In the genomic region with DNA sequence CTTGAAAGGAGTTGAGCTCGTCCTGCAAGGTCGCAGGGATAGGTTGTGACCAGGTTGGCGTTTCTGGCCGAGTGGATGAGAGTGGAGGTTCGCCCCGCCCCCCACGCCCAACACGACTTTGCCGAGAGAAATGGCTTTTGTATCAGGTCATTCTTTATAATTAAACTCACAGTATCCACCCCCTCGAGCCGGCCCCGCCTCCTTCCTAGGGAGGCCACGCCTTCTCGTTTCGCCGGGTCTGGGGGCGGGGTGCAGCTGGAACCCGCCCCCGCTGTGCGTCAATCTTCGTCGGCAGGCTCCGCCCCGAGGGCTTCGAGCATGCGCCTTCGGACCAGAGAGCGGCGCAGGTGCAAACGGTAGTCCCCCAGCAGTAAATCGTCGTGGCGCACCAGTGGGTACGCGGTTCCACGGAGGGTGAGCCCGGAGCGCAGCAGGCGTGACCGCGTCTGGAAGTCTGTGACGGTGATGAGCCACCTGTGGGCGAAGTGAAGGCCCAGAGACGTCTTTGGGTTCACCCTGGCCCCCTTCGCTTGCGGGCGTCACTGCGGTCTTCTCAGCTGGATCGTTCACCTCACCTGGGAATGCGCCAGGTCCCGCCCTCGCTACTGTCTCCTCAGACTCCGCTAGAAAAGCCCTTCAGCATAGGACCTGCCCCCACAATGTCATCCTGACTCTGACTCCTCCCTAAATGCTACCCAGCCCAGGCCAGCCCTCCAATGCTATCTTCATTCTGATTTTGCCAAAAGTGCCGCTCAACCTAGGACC, we compare ENCODE assay signal across 8 mouse cellular contexts. TPM values are rescaled to one million over a fixed set of nuclear protein-coding genes. Genes with fewer than 3 reads are reported as not detected.
DNase-seq lines count a peak whose midpoint lies in the region; ATAC-seq and TF ChIP-seq lines count a peak whose summit lies in the region.

No protein-coding gene starts in this region.

- peaks cover 25% of the 10 kb centered on the region for H3K27me3 ChIP-seq in forebrain, embryonic 11.5 days (ENCODE audit: control insufficient read depth, insufficient read depth, low read length)
- H3K27me3 ChIP-seq in heart, embryonic 16.5 days (ENCODE audit: control insufficient read depth, insufficient read depth, low read length), result peaks cover 40% of the 10 kb centered on the region
- peaks cover 57% of the 10 kb centered on the region for H3K27me3 ChIP-seq in liver, embryonic 14.5 days (ENCODE audit: control insufficient read depth, insufficient read depth, low read length)
- peaks cover 48% of the 10 kb centered on the region for H3K27me3 ChIP-seq in neural tube, embryonic 11.5 days (ENCODE audit: control insufficient read depth, insufficient read depth, low read length)
- H3K27me3 ChIP-seq in stomach, embryonic 16.5 days (ENCODE audit: control insufficient read depth, insufficient read depth, low read length), result peaks cover 41% of the 10 kb centered on the region

- H3K4me1 ChIP-seq in forebrain, embryonic 11.5 days (replicated peaks; ENCODE audit: control insufficient read depth, insufficient read depth, low read length), result peaks cover 26% of the 10 kb centered on the region
- H3K4me1 ChIP-seq in heart, embryonic 16.5 days (ENCODE audit: control insufficient read depth, insufficient read depth, low read length), result peaks cover 17% of the 10 kb centered on the region
- H3K4me1 ChIP-seq in liver, embryonic 14.5 days (replicated peaks; ENCODE audit: control insufficient read depth in 2 of 2, insufficient read depth in 2 of 2, low read length in 1 of 2), result peaks cover 0 to 3% of the 10 kb centered on the region in 2 experiments; a peak in 1 of 4 replicates
- H3K4me1 ChIP-seq in neural tube, embryonic 11.5 days (ENCODE audit: control insufficient read depth, insufficient read depth, low read length), result peaks cover 18% of the 10 kb centered on the region
- peaks cover 17% of the 10 kb centered on the region for H3K4me1 ChIP-seq in stomach, embryonic 16.5 days (ENCODE audit: control insufficient read depth, insufficient read depth, low read length)

- no peak for TF ChIP-seq CTCF in liver, embryonic 14.5 days (IDR thresholded peaks at IDR 0.05; ENCODE audit: low read depth)

- peak; percentile 86 for ATAC-seq in CD4-positive, CD25-positive, alpha-beta regulatory T cell, adult 4 months
- ATAC-seq in forebrain, embryonic 11.5 days (replicated peaks; ENCODE audit: low FRiP score), result peak; percentile 69
- peak; percentile 79 for ATAC-seq in heart, embryonic 16.5 days (replicated peaks; ENCODE audit: extremely low read depth, insufficient read depth, low FRiP score)
- peak; percentile 73 for ATAC-seq in liver, embryonic 14.5 days (ENCODE audit: insufficient read depth)
- ATAC-seq in neural tube, embryonic 11.5 days (ENCODE audit: insufficient read depth, low FRiP score, low TSS enrichment), result peak; percentile 71
- peak; percentile 86 for ATAC-seq in stomach, embryonic 16.5 days (ENCODE audit: insufficient read depth, low FRiP score)

- H3K36me3 ChIP-seq in forebrain, embryonic 11.5 days (ENCODE audit: control insufficient read depth, insufficient read depth, low read length), result no peaks in the 10 kb centered on the region
- H3K36me3 ChIP-seq in heart, embryonic 16.5 days (ENCODE audit: control insufficient read depth, insufficient read depth), result no peaks in the 10 kb centered on the region
- H3K36me3 ChIP-seq in liver, embryonic 14.5 days (replicated peaks; ENCODE audit: control insufficient read depth, insufficient read depth, low read depth), result no peaks in the 10 kb centered on the region
- no peaks in the 10 kb centered on the region for H3K36me3 ChIP-seq in neural tube, embryonic 11.5 days (ENCODE audit: control insufficient read depth, insufficient read depth, low read length)
- H3K36me3 ChIP-seq in stomach, embryonic 16.5 days (ENCODE audit: control insufficient read depth, insufficient read depth, low read length), result no peaks in the 10 kb centered on the region

- peak; percentile 26 for DNase-seq in c-Kit-negative CD71-positive TER-119-positive erythroid progenitor cells, embryonic 14.5 days (ENCODE audit: low read depth, low spot score)
- DNase-seq in forebrain, embryonic 11.5 days (ENCODE audit: low spot score), result peak; percentile 97
- DNase-seq in kidney, postnatal 36 days, result peak; percentile 94 to 97
- peak; percentile 49 to 58 (median 57) for DNase-seq in liver, embryonic 14.5 days (ENCODE audit: low read depth in 3 of 3, low spot score in 3 of 3)
- DNase-seq in neural tube, embryonic 11.5 days (ENCODE audit: low spot score), result peak; percentile 96

- H3K9me3 ChIP-seq in forebrain, embryonic 11.5 days (ENCODE audit: control insufficient read depth, low read length), result no peaks in the 10 kb centered on the region
- H3K9me3 ChIP-seq in heart, embryonic 16.5 days (replicated peaks; ENCODE audit: control insufficient read depth, low read length), result no peaks in the 10 kb centered on the region
- no peaks in the 10 kb centered on the region for H3K9me3 ChIP-seq in liver, embryonic 14.5 days (ENCODE audit: control insufficient read depth, low read length)
- no peaks in the 10 kb centered on the region for H3K9me3 ChIP-seq in neural tube, embryonic 11.5 days (ENCODE audit: control insufficient read depth, low read length)
- no peaks in the 10 kb centered on the region for H3K9me3 ChIP-seq in stomach, embryonic 16.5 days (replicated peaks; ENCODE audit: control insufficient read depth, low read length)

- H3K9ac ChIP-seq in forebrain, embryonic 11.5 days (ENCODE audit: low read length), result peak overlapping the region; percentile 69
- peak overlapping the region; percentile 83 for H3K9ac ChIP-seq in heart, embryonic 16.5 days (ENCODE audit: low read length)
- no peak overlapping the region for H3K9ac ChIP-seq in liver, embryonic 14.5 days (replicated peaks)
- peak overlapping the region; percentile 46 for H3K9ac ChIP-seq in neural tube, embryonic 11.5 days (ENCODE audit: low read length)
- H3K9ac ChIP-seq in stomach, embryonic 16.5 days (ENCODE audit: low read length), result peak overlapping the region; percentile 70

- WGBS in forebrain, embryonic 11.5 days, result under 1% methylated on average over 54 of the region's 54 CpGs
- WGBS in heart, embryonic 16.5 days, result under 1% methylated on average over 54 of the region's 54 CpGs
- WGBS in liver, embryonic 14.5 days (ENCODE audit: insufficient replicate concordance), result 1% methylated on average over 54 of the region's 54 CpGs
- 0% methylated on average over 54 of the region's 54 CpGs for WGBS in neural tube, embryonic 11.5 days
- under 1% methylated on average over 54 of the region's 54 CpGs for WGBS in stomach, embryonic 16.5 days

- H3K27ac ChIP-seq in forebrain, embryonic 11.5 days (ENCODE audit: low read depth, low read length), result peak overlapping the region; percentile 74; the same call in 1 of the 2 replicates
- H3K27ac ChIP-seq in heart, embryonic 16.5 days (ENCODE audit: low read length), result peak overlapping the region; percentile 65
- no peak overlapping the region for H3K27ac ChIP-seq in liver, embryonic 14.5 days
- peak overlapping the region; percentile 73 for H3K27ac ChIP-seq in neural tube, embryonic 11.5 days (ENCODE audit: low read depth, low read length)
- no peak overlapping the region for H3K27ac ChIP-seq in stomach, embryonic 16.5 days (ENCODE audit: low read length)

- peak overlapping the region; percentile 93 for H3K4me2 ChIP-seq in forebrain, embryonic 11.5 days (ENCODE audit: low read depth, low read length, severe bottlenecking)
- peak overlapping the region; percentile 75 for H3K4me2 ChIP-seq in heart, embryonic 16.5 days (ENCODE audit: low read depth, low read length)
- peak overlapping the region; percentile 73 for H3K4me2 ChIP-seq in liver, embryonic 14.5 days (ENCODE audit: low read depth)
- peak overlapping the region; percentile 73 for H3K4me2 ChIP-seq in neural tube, embryonic 11.5 days (ENCODE audit: low read depth)
- H3K4me2 ChIP-seq in stomach, embryonic 16.5 days (ENCODE audit: low read depth, low read length), result peak overlapping the region; percentile 87

- TF ChIP-seq EP300 in liver, embryonic 14.5 days (IDR thresholded peaks at IDR 0.05; ENCODE audit: low read depth), result no peak

- peak overlapping the region; percentile 44 for H3K4me3 ChIP-seq in forebrain, embryonic 11.5 days (ENCODE audit: low read depth, low read length)
- peak overlapping the region; percentile 55 for H3K4me3 ChIP-seq in heart, embryonic 16.5 days (ENCODE audit: low read length)
- peak overlapping the region; percentile 37 to 50 for H3K4me3 ChIP-seq in liver, embryonic 14.5 days (ENCODE audit: insufficient read depth in 1 of 2, low read depth in 2 of 2, low read length in 2 of 2)
- peak overlapping the region; percentile 39 for H3K4me3 ChIP-seq in neural tube, embryonic 11.5 days (ENCODE audit: low read depth, low read length)
- H3K4me3 ChIP-seq in stomach, embryonic 16.5 days (replicated peaks; ENCODE audit: low read length), result peak overlapping the region; percentile 50

RNA-seq across cellular contexts. Expression of gene Syt3, which starts 23.8 kb away (rescaled TPM):
- not detected for polyA plus RNA-seq in CD4-positive, CD25-positive, alpha-beta regulatory T cell, adult 4 months (2017; shearing (Covaris generic))
- 3.2 and 4.0 TPM in 2 replicates for polyA plus RNA-seq in forebrain, embryonic 11.5 days (2014; fragmentation: Nextera tagmentation; extraction: Ambion mirVana)
- polyA plus RNA-seq in heart, embryonic 16.5 days (2015; fragmentation: Nextera tagmentation; extraction: Ambion mirVana), result 0.62 and 0.70 TPM in 2 replicates
- 0.02 and 0.06 TPM in 2 replicates for polyA plus RNA-seq in liver, embryonic 14.5 days (2012; rRNA removed)
- 0.14 TPM in 1 of 2 replicates, not detected in the other for polyA plus RNA-seq in liver, embryonic 14.5 days (2014; fragmentation: Nextera tagmentation; extraction: Ambion mirVana)
- 2.9 and 3.7 TPM in 2 replicates for polyA plus RNA-seq in neural tube, embryonic 11.5 days (2014; fragmentation: Nextera tagmentation; extraction: Ambion mirVana)
- polyA plus RNA-seq in stomach, embryonic 16.5 days (2015; fragmentation: Nextera tagmentation; extraction: Ambion mirVana), result 1.3 and 1.5 TPM in 2 replicates

RNA-seq across cellular contexts. Expression of gene 1700008O03Rik, which starts 25.5 kb away (rescaled TPM):
- not detected for polyA plus RNA-seq in CD4-positive, CD25-positive, alpha-beta regulatory T cell, adult 4 months (2017; shearing (Covaris generic))
- polyA plus RNA-seq in forebrain, embryonic 11.5 days (2014; fragmentation: Nextera tagmentation; extraction: Ambion mirVana), result 0.89 and 0.96 TPM in 2 replicates
- polyA plus RNA-seq in heart, embryonic 16.5 days (2015; fragmentation: Nextera tagmentation; extraction: Ambion mirVana), result 0.32 and 0.41 TPM in 2 replicates
- polyA plus RNA-seq in liver, embryonic 14.5 days (2012; rRNA removed), result 0.06 and 0.12 TPM in 2 replicates
- not detected in 2 replicates for polyA plus RNA-seq in liver, embryonic 14.5 days (2014; fragmentation: Nextera tagmentation; extraction: Ambion mirVana)
- polyA plus RNA-seq in neural tube, embryonic 11.5 days (2014; fragmentation: Nextera tagmentation; extraction: Ambion mirVana), result 1.0 and 1.1 TPM in 2 replicates
- polyA plus RNA-seq in stomach, embryonic 16.5 days (2015; fragmentation: Nextera tagmentation; extraction: Ambion mirVana), result 0.84 and 1.2 TPM in 2 replicates

RNA-seq across cellular contexts. Expression of gene Shank1, which starts 50.0 kb away (rescaled TPM):
- polyA plus RNA-seq in CD4-positive, CD25-positive, alpha-beta regulatory T cell, adult 4 months (2017; shearing (Covaris generic)), result under 1 TPM; 0.12 to 0.58 TPM
- 3.6 and 4.2 TPM in 2 replicates for polyA plus RNA-seq in forebrain, embryonic 11.5 days (2014; fragmentation: Nextera tagmentation; extraction: Ambion mirVana)
- 0.55 and 0.66 TPM in 2 replicates for polyA plus RNA-seq in heart, embryonic 16.5 days (2015; fragmentation: Nextera tagmentation; extraction: Ambion mirVana)
- polyA plus RNA-seq in liver, embryonic 14.5 days (2012; rRNA removed), result 0.04 and 0.06 TPM in 2 replicates
- 0.05 TPM in 1 of 2 replicates, not detected in the other for polyA plus RNA-seq in liver, embryonic 14.5 days (2014; fragmentation: Nextera tagmentation; extraction: Ambion mirVana)
- polyA plus RNA-seq in neural tube, embryonic 11.5 days (2014; fragmentation: Nextera tagmentation; extraction: Ambion mirVana), result 4.6 and 4.7 TPM in 2 replicates
- 1.7 TPM in 2 replicates for polyA plus RNA-seq in stomach, embryonic 16.5 days (2015; fragmentation: Nextera tagmentation; extraction: Ambion mirVana)

RNA-seq across cellular contexts. Expression of gene Clec11a, which starts 53.4 kb away (rescaled TPM):
- polyA plus RNA-seq in CD4-positive, CD25-positive, alpha-beta regulatory T cell, adult 4 months (2017; shearing (Covaris generic)), result under 1 TPM; 0.35 to 0.66 TPM
- polyA plus RNA-seq in forebrain, embryonic 11.5 days (2014; fragmentation: Nextera tagmentation; extraction: Ambion mirVana), result 3.2 TPM in 2 replicates
- 1.4 and 1.8 TPM in 2 replicates for polyA plus RNA-seq in heart, embryonic 16.5 days (2015; fragmentation: Nextera tagmentation; extraction: Ambion mirVana)
- 0.34 and 0.38 TPM in 2 replicates for polyA plus RNA-seq in liver, embryonic 14.5 days (2012; rRNA removed)
- polyA plus RNA-seq in liver, embryonic 14.5 days (2014; fragmentation: Nextera tagmentation; extraction: Ambion mirVana), result 0.33 and 0.51 TPM in 2 replicates
- 1.9 and 2.4 TPM in 2 replicates for polyA plus RNA-seq in neural tube, embryonic 11.5 days (2014; fragmentation: Nextera tagmentation; extraction: Ambion mirVana)
- polyA plus RNA-seq in stomach, embryonic 16.5 days (2015; fragmentation: Nextera tagmentation; extraction: Ambion mirVana), result 6.1 and 7.4 TPM in 2 replicates

Comparison
In these comparisons a context has a peak if more than half of its experiments do, and no peak if none do; other contexts are left out.
1. DNase-seq: peak in every context shown above with its lines; median percentile 97 in forebrain, embryonic 11.5 days; 96 in neural tube, embryonic 11.5 days; 96 in kidney, postnatal 36 days; 57 in liver, embryonic 14.5 days; 26 in c-Kit-negative CD71-positive TER-119-positive erythroid progenitor cells, embryonic 14.5 days.
2. H3K27ac ChIP-seq: peak in forebrain, embryonic 11.5 days (single experiment), heart, embryonic 16.5 days (single experiment) and neural tube, embryonic 11.5 days (single experiment); none in liver, embryonic 14.5 days (single experiment) and stomach, embryonic 16.5 days (single experiment).
3. Peak in every context shown above with its lines, with median percentiles within 50 percentile points of each other: ATAC-seq, H3K4me2 ChIP-seq and H3K4me3 ChIP-seq.